Mouse (Mus musculus) kidney, embryonic 14.5 days (tissue): ENCODE results near the gene Rin3. TPM values are rescaled to one million over a fixed set of nuclear protein-coding genes. Genes with fewer than 3 reads are reported as not detected.

Experiments
- ATAC-seq: fragments of 200-750 bp; cut with Nextera tagmentation; 2 replicates; pipeline ENCODE4 v1.8.0; 2017; ENCODE audit warnings: moderate number of reproducible peaks, mild to moderate bottlenecking, moderate TSS enrichment, moderate library complexity; ENCODE audit not compliant: low FRiP score, low TSS enrichment
- H3K27ac ChIP-seq: fragments of 300-500 bp; sonication (generic); 2 replicates; pipeline ENCODE4 v1.5.1; 2014; ENCODE audit warnings: low read depth, mild to moderate bottlenecking, low read length, moderate library complexity, mixed read lengths
- H3K27me3 ChIP-seq: fragments of 300-500 bp; sonication (generic); 2 replicates; pipeline ENCODE4 v1.6.1; 2014; ENCODE audit warnings: mild to moderate bottlenecking, low read length; ENCODE audit not compliant: control insufficient read depth, insufficient read depth
- H3K36me3 ChIP-seq: fragments of 300-500 bp; sonication (generic); 2 replicates; pipeline ENCODE4 v1.6.1; 2014; ENCODE audit warnings: low read length, mixed read lengths; ENCODE audit not compliant: control insufficient read depth, insufficient read depth
- H3K4me1 ChIP-seq: fragments of 300-500 bp; sonication (generic); 2 replicates; pipeline ENCODE4 v1.6.1; 2014; ENCODE audit warnings: low read length, mixed read lengths; ENCODE audit not compliant: control insufficient read depth, insufficient read depth
- H3K4me2 ChIP-seq: fragments of 300-500 bp; sonication (generic); replicated peaks from 2 replicates; pipeline ENCODE4 v1.6.1; 2014; ENCODE audit warnings: low read depth, mild to moderate bottlenecking, low read length
- H3K4me3 ChIP-seq: fragments of 300-500 bp; sonication (generic); 2 replicates; pipeline ENCODE4 v1.5.1; 2014; ENCODE audit warnings: mild to moderate bottlenecking, low read length
- H3K9ac ChIP-seq: fragments of 300-500 bp; sonication (generic); 2 replicates; pipeline ENCODE4 v1.6.1; 2014; ENCODE audit warnings: low read depth, mild to moderate bottlenecking, low read length, moderate library complexity
- H3K9me3 ChIP-seq: fragments of 300-500 bp; sonication (generic); 2 replicates; pipeline ENCODE4 v1.6.1; 2016; ENCODE audit warnings: low read length; ENCODE audit not compliant: control insufficient read depth
- WGBS: fragments of 180-500 bp; shearing (Covaris S2); extraction: QIAGEN DNeasy Blood & Tissue Kit; methylation state at CpG from one replicate; pipeline ENCODE4 v1.1.7; 2014; 5-methylcytosine and 5-hydroxymethylcytosine counted together
- polyA plus RNA-seq: library from polyadenylated mRNA; unstranded; fragments of >200 nt; fragmentation: Nextera tagmentation; extraction: Ambion mirVana; gene quantifications from 2 replicates; pipeline ENCODE4 v1.2.1, GENCODE M21; 2014

The Rin3 gene
- polyA plus RNA-seq, 1 experiment from 2014 or later, result 9.2 TPM

GRCm38 (mm10) chr12:102395537-102395936, 112.7 kb downstream of the Rin3 start:
- no peak overlapping the region for H3K27ac ChIP-seq
- 0 out of 2 replicates have a peak, but pooled peaks cover 3% of the 10 kb centered on the region for H3K4me1 ChIP-seq
- H3K9me3 ChIP-seq, result no peaks in the 10 kb centered on the region
- H3K4me2 ChIP-seq, result no peak overlapping the region
- no peak for ATAC-seq
- peaks cover 16% of the 10 kb centered on the region; the same call in 1 of the 2 replicates for H3K36me3 ChIP-seq
- H3K4me3 ChIP-seq, result no peak overlapping the region
- no peak overlapping the region for H3K9ac ChIP-seq
- H3K27me3 ChIP-seq, result no peaks in the 10 kb centered on the region
- WGBS, result 83% methylated on average over 9 of the region's 9 CpGs

GRCm38 (mm10) chr12:102395998-102396991, 113.4 kb downstream of the Rin3 start:
- Histone ChIP-seq H3K27me3 (no peaks in the 10 kb centered on the region), H3K27ac (no peak overlapping the region), H3K4me2 (no peak overlapping the region), H3K4me3 (no peak overlapping the region), H3K4me1 (0 out of 2 replicates have a peak, but pooled peaks cover 3% of the 10 kb centered on the region), H3K36me3 (peaks cover 16% of the 10 kb centered on the region; the same call in 1 of the 2 replicates), H3K9ac (no peak overlapping the region), H3K9me3 (no peaks in the 10 kb centered on the region)
- no peak for ATAC-seq
- 58% methylated on average over 19 of the region's 19 CpGs for WGBS

GRCm38 (mm10) chr12:102398588-102398987, 115.7 kb downstream of the Rin3 start:
- Histone ChIP-seq H3K4me3 (no peak overlapping the region), H3K9ac (no peak overlapping the region), H3K4me1 (0 out of 2 replicates have a peak, but pooled peaks cover 3% of the 10 kb centered on the region), H3K27me3 (no peaks in the 10 kb centered on the region), H3K9me3 (no peaks in the 10 kb centered on the region), H3K4me2 (no peak overlapping the region), H3K36me3 (peaks cover 27% of the 10 kb centered on the region; the same call in 1 of the 2 replicates), H3K27ac (no peak overlapping the region)
- WGBS, result 90% methylated on average over 4 of the region's 4 CpGs
- no peak for ATAC-seq

GRCm38 (mm10) chr12:102413171-102413570, 130.3 kb downstream of the Rin3 start:
- Histone ChIP-seq H3K4me1 (no peaks in the 10 kb centered on the region; the same call in 1 of the 2 replicates), H3K36me3 (no peaks in the 10 kb centered on the region), H3K4me3 (no peak overlapping the region), H3K9ac (no peak overlapping the region), H3K27ac (no peak overlapping the region), H3K9me3 (no peaks in the 10 kb centered on the region), H3K27me3 (no peaks in the 10 kb centered on the region), H3K4me2 (no peak overlapping the region)
- WGBS, result 91% methylated on average over 13 of the region's 13 CpGs
- ATAC-seq, result no peak

GRCm38 (mm10) chr12:102414686-102415085, 131.8 kb downstream of the Rin3 start:
- WGBS, result 89% methylated on average over 6 of the region's 6 CpGs
- no peak overlapping the region for H3K27ac ChIP-seq
- no peaks in the 10 kb centered on the region for H3K9me3 ChIP-seq
- H3K27me3 ChIP-seq, result no peaks in the 10 kb centered on the region
- H3K4me3 ChIP-seq, result no peak overlapping the region
- H3K4me1 ChIP-seq, result no peaks in the 10 kb centered on the region; the same call in 1 of the 2 replicates
- H3K36me3 ChIP-seq, result no peaks in the 10 kb centered on the region
- H3K4me2 ChIP-seq, result no peak overlapping the region
- ATAC-seq, result no peak
- no peak overlapping the region for H3K9ac ChIP-seq

- peak; percentile 77; the same call in 1 of the 2 replicates for ATAC-seq
- Histone ChIP-seq H3K27ac (no peak overlapping the region; the same call in 1 of the 2 replicates), H3K4me2 (no peak overlapping the region), H3K4me1 (no peaks in the 10 kb centered on the region; the same call in 1 of the 2 replicates), H3K9me3 (no peaks in the 10 kb centered on the region), H3K4me3 (no peak overlapping the region), H3K9ac (no peak overlapping the region), H3K36me3 (no peaks in the 10 kb centered on the region), H3K27me3 (no peaks in the 10 kb centered on the region)
- 34% methylated on average over 7 of the region's 7 CpGs for WGBS
These were observed 133.6 kb downstream of the Rin3 start for GRCm38 (mm10) chr12:102416391-102416837.

- no peak overlapping the region for H3K27ac ChIP-seq
- no peaks in the 10 kb centered on the region for H3K36me3 ChIP-seq
- H3K27me3 ChIP-seq, result no peaks in the 10 kb centered on the region
- 71% methylated on average over 7 of the region's 7 CpGs for WGBS
- no peaks in the 10 kb centered on the region for H3K9me3 ChIP-seq
- no peaks in the 10 kb centered on the region; the same call in 1 of the 2 replicates for H3K4me1 ChIP-seq
- H3K4me2 ChIP-seq, result no peak overlapping the region
- no peak overlapping the region for H3K4me3 ChIP-seq
- ATAC-seq, result peak; percentile 6; the same call in 1 of the 2 replicates
- H3K9ac ChIP-seq, result no peak overlapping the region
These were observed 134.2 kb downstream of the Rin3 start for GRCm38 (mm10) chr12:102416955-102417510.

- no peak overlapping the region for H3K4me3 ChIP-seq
- no peaks in the 10 kb centered on the region for H3K36me3 ChIP-seq
- no peaks in the 10 kb centered on the region for H3K9me3 ChIP-seq
- no peak overlapping the region for H3K27ac ChIP-seq
- H3K9ac ChIP-seq, result no peak overlapping the region
- ATAC-seq, result no peak
- H3K4me2 ChIP-seq, result no peak overlapping the region
- 88% methylated on average over 6 of the region's 6 CpGs for WGBS
- H3K27me3 ChIP-seq, result no peaks in the 10 kb centered on the region
- no peaks in the 10 kb centered on the region; the same call in 1 of the 2 replicates for H3K4me1 ChIP-seq
These were observed 134.9 kb downstream of the Rin3 start for GRCm38 (mm10) chr12:102417701-102418100.
